In the genomic region with DNA sequence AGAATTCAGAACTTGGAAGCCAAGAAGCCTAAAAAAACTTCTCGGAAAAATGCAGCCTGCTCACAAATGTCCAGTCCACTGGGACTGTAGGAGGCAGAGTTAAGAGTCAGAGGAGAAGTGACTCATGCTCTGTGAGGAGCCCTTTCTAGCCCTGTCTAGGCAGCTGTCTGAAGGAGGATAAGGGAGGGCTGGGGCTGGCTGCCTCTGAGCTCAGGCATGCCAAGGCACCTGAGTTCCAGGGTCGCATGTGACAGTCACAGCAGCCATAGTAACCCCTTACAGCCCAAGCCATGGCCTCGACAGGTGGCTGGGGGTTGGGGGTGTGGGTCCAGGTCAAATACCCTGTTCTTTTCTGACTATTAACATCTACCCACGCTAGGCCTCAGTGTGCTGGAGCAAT, we compare ENCODE assay signal across 10 mouse cellular contexts. TPM values are rescaled to one million over a fixed set of nuclear protein-coding genes. Genes with fewer than 3 reads are reported as not detected.
A peak's percentile ranks its signal among the peaks of the same experiment; 100 is the strongest.
DNase-seq lines count a peak whose midpoint lies in the region; ATAC-seq and TF ChIP-seq lines count a peak whose summit lies in the region.
"Had no signal": no experiment of that assay in that cellular context is flagged by ENCODE, and none has a peak within 500 bp of the region (broad histone marks: within the 10 kb centered on the region; RNA-seq: fewer than 3 reads in every experiment).

No protein-coding gene starts in this region.

- peaks cover 4% of the 10 kb centered on the region for H3K4me1 ChIP-seq in lung, embryonic 16.5 days (replicated peaks; ENCODE audit: control insufficient read depth, insufficient read depth, low read length)
- H3K4me1 ChIP-seq in forebrain, embryonic 10.5 days: no peaks in the 10 kb centered on the region
- H3K4me1 ChIP-seq: limb, embryonic 12.5 days; neural tube, embryonic 15.5 days had no signal

- peak; percentile 100 for ATAC-seq in Patski
- peak; percentile 47; the same call in 1 of the 2 replicates for ATAC-seq in lung, embryonic 16.5 days (ENCODE audit: low read depth)

- peak; percentile 10 for DNase-seq in left cerebral cortex, postnatal 4 days
- DNase-seq in left cerebral cortex, adult 9 months (ENCODE audit: low spot score in 2 of 2): no peak
- no peak for DNase-seq in Patski (ENCODE audit: low read depth, low spot score)
- peak; percentile 54 for DNase-seq in gastrocnemius, postnatal 10 days
- DNase-seq in forebrain, embryonic 10.5 days (ENCODE audit: extremely low spot score, low spot score): no peak
- DNase-seq in left cerebral cortex, adult 8-10 months (ENCODE audit: low spot score in 2 of 2): no peak
- no peak for DNase-seq in cerebellum, postnatal 4 days (ENCODE audit: low spot score in 2 of 2)

- peak overlapping the region; percentile 37 for H3K27ac ChIP-seq in lung, embryonic 16.5 days (ENCODE audit: low read length)
- no peak overlapping the region for H3K27ac ChIP-seq in forebrain, embryonic 10.5 days
- H3K27ac ChIP-seq: limb, embryonic 12.5 days; neural tube, embryonic 15.5 days had no signal

- H3K4me3 ChIP-seq in lung, embryonic 16.5 days (ENCODE audit: low read length): no peak overlapping the region
- H3K4me3 ChIP-seq in forebrain, embryonic 10.5 days: no peak overlapping the region
- H3K4me3 ChIP-seq: limb, embryonic 12.5 days; neural tube, embryonic 15.5 days had no signal

- no peak for TF ChIP-seq CTCF in Patski (IDR thresholded peaks at IDR 0.05)

- H3K9me3 ChIP-seq in lung, embryonic 16.5 days (ENCODE audit: control insufficient read depth, low read length): no peaks in the 10 kb centered on the region
- H3K9me3 ChIP-seq in forebrain, embryonic 10.5 days: no peaks in the 10 kb centered on the region
- H3K9me3 ChIP-seq: limb, embryonic 12.5 days; neural tube, embryonic 15.5 days had no signal

- whole genome bisulfite sequencing in lung, embryonic 16.5 days: 57% methylated on average over 4 of the region's 4 CpGs
- WGBS in forebrain, embryonic 10.5 days: 80% methylated on average over 4 of the region's 4 CpGs

- intact Hi-C loops in left cerebral cortex, postnatal 4 days (cut with DNase I): no loop called here

- CTCF ChIA-PET in Patski (lab: Charles Lee): interaction anchor here (1.5 kb wide), 1 partner anchor 9 kb away, joined by 4 read pairs; no protein-coding TSS in a partner anchor

- H3K36me3 ChIP-seq in lung, embryonic 16.5 days (ENCODE audit: control insufficient read depth, insufficient read depth, low read length): peaks cover 21% of the 10 kb centered on the region
- peaks cover 59% of the 10 kb centered on the region for H3K36me3 ChIP-seq in forebrain, embryonic 10.5 days (replicated peaks)
- H3K36me3 ChIP-seq: neural tube, embryonic 15.5 days had no signal

- H3K4me2 ChIP-seq in lung, embryonic 16.5 days (ENCODE audit: low read depth, low read length): no peak overlapping the region
- H3K4me2 ChIP-seq: limb, embryonic 12.5 days; neural tube, embryonic 15.5 days had no signal

- H3K27me3 ChIP-seq in Patski: no peaks in the 10 kb centered on the region
- no peaks in the 10 kb centered on the region for H3K27me3 ChIP-seq in lung, embryonic 16.5 days (ENCODE audit: control insufficient read depth, insufficient read depth, low read depth, low read length)
- no peaks in the 10 kb centered on the region for H3K27me3 ChIP-seq in forebrain, embryonic 10.5 days (ENCODE audit: poor library complexity, severe bottlenecking)
- H3K27me3 ChIP-seq: limb, embryonic 12.5 days; neural tube, embryonic 15.5 days had no signal

- in situ Hi-C loops in Patski (cut with MboI; ENCODE audit: low pct_unique_long_range_greater_than_20kb): no loop called here

- no peak overlapping the region for H3K9ac ChIP-seq in lung, embryonic 16.5 days (ENCODE audit: low read length)
- H3K9ac ChIP-seq: limb, embryonic 12.5 days; neural tube, embryonic 15.5 days had no signal

- POLR2A ChIA-PET in Patski (lab: Charles Lee): no interaction called here

RNA-seq across cellular contexts. Expression of gene Efhc1, which starts 57.5 kb away (rescaled TPM):
- 1 to 10 TPM in 1 of 2 experiments, under 1 TPM in 1; 0.97 to 2.2 TPM for total RNA-seq in left cerebral cortex, postnatal 4 days (2021)
- 6.1 TPM for polyA plus RNA-seq in Patski (2021)
- total RNA-seq in gastrocnemius, postnatal 10 days (2021): 1 to 10 TPM in 1 of 2 experiments, under 1 TPM in 1; 0.96 to 1.5 TPM
- 8.1 and 9.9 TPM in 2 replicates for polyA plus RNA-seq in lung, embryonic 16.5 days (2015; fragmentation: Nextera tagmentation; extraction: Ambion mirVana)
- 1.3 and 2.1 TPM in 2 replicates for polyA plus RNA-seq in forebrain, embryonic 10.5 days (2016; fragmentation: Nextera tagmentation; extraction: Ambion mirVana)
- total RNA-seq in left cerebral cortex, adult 8-10 months (2022): 1 to 10 TPM; 1.2 to 2.5 (median 2.3) TPM

Comparison
In these comparisons a context has a peak if more than half of its experiments do, and no peak if none do; other contexts are left out.
1. DNase-seq: peak in left cerebral cortex, postnatal 4 days (single experiment) and gastrocnemius, postnatal 10 days (single experiment); none in left cerebral cortex, adult 9 months (0 of 2), Patski (single experiment), forebrain, embryonic 10.5 days (single experiment), left cerebral cortex, adult 8-10 months (0 of 2) and cerebellum, postnatal 4 days (0 of 2).